Mouse (Mus musculus): ENCODE data around the gene Tinagl1. TPM values are rescaled to one million over a fixed set of nuclear protein-coding genes. Genes with fewer than 3 reads are reported as not detected.
A peak's percentile ranks its signal among the peaks of the same experiment; 100 is the strongest.

The Tinagl1 gene
- polyA plus RNA-seq, 1 experiment from 2014 or later: 7.4 TPM

DNA sequence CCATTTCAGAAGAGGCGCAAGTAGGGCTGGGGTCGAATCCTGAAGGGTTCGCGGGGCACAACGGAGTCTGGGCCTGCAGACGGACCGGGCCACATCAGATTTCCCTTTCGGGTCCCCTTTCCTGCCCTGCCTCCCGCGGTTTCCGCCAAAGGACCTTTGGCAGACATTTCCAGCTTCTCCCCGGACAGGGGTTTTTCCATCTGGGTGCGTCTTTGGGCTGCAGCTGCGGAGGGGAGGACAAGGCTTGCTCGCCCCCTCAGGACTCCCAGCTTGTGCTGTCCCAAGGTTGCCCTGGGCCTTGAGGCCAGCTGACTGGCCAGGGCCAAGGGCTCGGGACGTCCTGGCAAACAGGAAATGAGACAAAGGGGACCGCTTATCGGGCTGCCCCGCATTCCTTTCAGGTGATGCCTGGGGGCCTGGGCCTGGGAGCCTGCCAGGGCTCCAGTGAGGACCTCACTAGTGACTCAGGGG is 11.5 kb downstream of the Tinagl1 start:
- peak; percentile 39 for DNase-seq (ENCODE audit: low spot score)
- Histone ChIP-seq H3K27ac (replicated peaks) (peak overlapping the region; percentile 73), H3K4me1 (peaks cover 30% of the 10 kb centered on the region), H3K4me3 (peak overlapping the region; percentile 42), H3K9me3 (replicated peaks) (no peaks in the 10 kb centered on the region), H3K36me3 (no peaks in the 10 kb centered on the region), H3K27me3 (ENCODE audit: low read depth, poor library complexity, severe bottlenecking) (peaks cover 76% of the 10 kb centered on the region)
- WGBS: 4% methylated on average over 20 of the region's 20 CpGs

DNA sequence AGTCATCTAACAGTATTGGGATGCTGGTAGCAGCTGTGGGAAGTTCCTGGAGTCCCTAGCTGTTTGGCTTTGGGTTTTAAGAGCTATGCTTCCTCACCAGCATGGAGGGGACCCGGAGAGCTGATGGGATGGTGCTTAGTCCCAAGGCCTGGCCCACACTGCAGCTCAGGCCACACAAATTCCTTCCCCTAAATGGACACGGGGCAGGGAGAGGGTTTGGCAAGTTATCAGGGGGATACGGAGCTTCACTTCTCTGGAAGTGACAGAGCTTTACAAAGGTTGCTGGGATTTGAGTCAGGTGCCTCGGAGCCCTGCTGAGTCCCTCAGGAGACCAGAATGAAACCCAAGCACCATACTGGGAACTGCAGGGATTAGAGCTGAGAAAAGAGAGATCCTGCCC is 13.6 kb downstream of the Tinagl1 start:
- no peak overlapping the region for H3K27ac ChIP-seq (replicated peaks)
- peaks cover 16% of the 10 kb centered on the region for H3K4me1 ChIP-seq
- no peak for DNase-seq (ENCODE audit: low spot score)
- no peak overlapping the region for H3K4me3 ChIP-seq
- no peaks in the 10 kb centered on the region for H3K36me3 ChIP-seq
- 18% methylated on average over 4 of the region's 4 CpGs for WGBS
- peaks cover 61% of the 10 kb centered on the region for H3K27me3 ChIP-seq (ENCODE audit: low read depth, poor library complexity, severe bottlenecking)
- no peaks in the 10 kb centered on the region for H3K9me3 ChIP-seq (replicated peaks)

GRCm38 (mm10) chr4:130156812-130157371 is 18.0 kb downstream of the Tinagl1 start:
- Histone ChIP-seq H3K27ac (replicated peaks) (no peak overlapping the region), H3K4me3 (no peak overlapping the region), H3K4me1 (no peaks in the 10 kb centered on the region), H3K9me3 (replicated peaks) (no peaks in the 10 kb centered on the region), H3K27me3 (ENCODE audit: low read depth, poor library complexity, severe bottlenecking) (peaks cover 39% of the 10 kb centered on the region), H3K36me3 (no peaks in the 10 kb centered on the region)
- no peak for DNase-seq (ENCODE audit: low spot score)
- 82% methylated on average over 12 of the region's 12 CpGs for WGBS

DNA sequence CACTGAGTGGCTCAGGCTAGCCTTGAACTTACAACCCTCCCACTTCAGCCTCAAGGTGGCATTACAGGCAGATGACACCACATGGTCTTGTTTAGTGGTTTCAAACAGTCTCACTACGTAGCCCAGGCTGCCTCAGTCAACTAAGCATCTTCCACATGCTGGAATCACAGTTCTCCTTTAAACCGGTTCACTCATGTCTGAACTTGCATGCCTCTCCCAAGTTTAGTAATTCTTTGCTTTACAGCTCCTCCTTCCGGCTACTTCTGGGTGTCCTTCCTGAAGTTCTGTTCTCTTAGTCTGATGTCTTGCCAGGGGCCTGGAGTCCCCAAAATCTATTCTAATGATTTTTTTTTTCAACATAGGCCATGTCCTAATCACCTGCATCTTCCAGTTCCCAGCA is 20.7 kb downstream of the Tinagl1 start:
- Histone ChIP-seq H3K4me3 (no peak overlapping the region), H3K27me3 (ENCODE audit: low read depth, poor library complexity, severe bottlenecking) (peaks cover 30% of the 10 kb centered on the region), H3K36me3 (no peaks in the 10 kb centered on the region), H3K9me3 (replicated peaks) (no peaks in the 10 kb centered on the region), H3K27ac (replicated peaks) (no peak overlapping the region), H3K4me1 (no peaks in the 10 kb centered on the region)
- WGBS: 81% methylated on average over 3 of the region's 3 CpGs
- no peak for DNase-seq (ENCODE audit: low spot score)

- no peak overlapping the region for H3K4me3 ChIP-seq
- no peaks in the 10 kb centered on the region for H3K4me1 ChIP-seq
- 86% methylated on average over 10 of the region's 10 CpGs for WGBS
- no peak for DNase-seq (ENCODE audit: low spot score)
- H3K36me3 ChIP-seq: no peaks in the 10 kb centered on the region
- peaks cover 26% of the 10 kb centered on the region for H3K27me3 ChIP-seq (ENCODE audit: low read depth, poor library complexity, severe bottlenecking)
- no peaks in the 10 kb centered on the region for H3K9me3 ChIP-seq (replicated peaks)
- H3K27ac ChIP-seq (replicated peaks): no peak overlapping the region
Observed at GRCm38 (mm10) chr4:130148405-130148804, 26.5 kb downstream of the Tinagl1 start.

- H3K4me3 ChIP-seq: no peak overlapping the region
- no peaks in the 10 kb centered on the region for H3K9me3 ChIP-seq (replicated peaks)
- DNase-seq (ENCODE audit: low spot score): no peak
- WGBS: 73% methylated on average over 3 of the region's 3 CpGs
- no peaks in the 10 kb centered on the region for H3K36me3 ChIP-seq
- peaks cover 70% of the 10 kb centered on the region for H3K27me3 ChIP-seq (ENCODE audit: low read depth, poor library complexity, severe bottlenecking)
- peaks cover 28% of the 10 kb centered on the region for H3K4me1 ChIP-seq
- H3K27ac ChIP-seq (replicated peaks): peak overlapping the region; percentile 43; the same call in 1 of the 2 replicates
Observed at GRCm38 (mm10) chr4:130141786-130142185, 33.1 kb downstream of the Tinagl1 start.

GRCm38 (mm10) chr4:130140992-130141402 is 33.9 kb downstream of the Tinagl1 start:
- peaks cover 28% of the 10 kb centered on the region for H3K4me1 ChIP-seq
- no peak for DNase-seq (ENCODE audit: low spot score)

DNA sequence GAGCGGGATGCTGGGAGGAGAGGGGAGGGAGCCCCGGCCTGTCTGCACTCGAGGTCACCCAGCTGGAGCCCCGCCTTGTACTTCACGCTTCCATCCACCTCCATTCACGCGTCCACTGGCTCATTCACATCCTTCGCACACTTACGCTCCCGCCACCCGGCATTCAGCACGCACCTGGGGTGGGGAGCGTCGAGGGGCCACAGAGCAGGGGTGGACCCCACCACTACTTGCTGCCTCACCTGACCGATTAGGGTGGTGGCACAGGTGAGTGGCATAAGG is 35.8 kb downstream of the Tinagl1 start, which contains the start of gene Hcrtr1:
TSS of gene Hcrtr1 (minus strand) at position 146 of the 279 bp plus-strand sequence.
- 2% methylated on average over 15 of the region's 15 CpGs for WGBS
- DNase-seq (ENCODE audit: low spot score): no peak
- Histone ChIP-seq H3K36me3 (no peaks in the 10 kb centered on the region), H3K27ac (replicated peaks) (peak within 1 kb of the TSS; percentile 69), H3K4me1 (peaks cover 28% of the 10 kb centered on the region), H3K4me3 (peak within 1 kb of the TSS; percentile 65), H3K9me3 (replicated peaks) (no peaks in the 10 kb centered on the region), H3K27me3 (ENCODE audit: low read depth, poor library complexity, severe bottlenecking) (peaks cover 78% of the 10 kb centered on the region)

More at GRCm38 (mm10) chr4:130140992-130141402, 33.9 kb downstream of the Tinagl1 start:
- WGBS: 61% methylated on average over 9 of the region's 9 CpGs
- peaks cover 78% of the 10 kb centered on the region for H3K27me3 ChIP-seq (ENCODE audit: low read depth, poor library complexity, severe bottlenecking)
- H3K27ac ChIP-seq (replicated peaks): peak overlapping the region; percentile 43; the same call in 1 of the 2 replicates
- H3K36me3 ChIP-seq: no peaks in the 10 kb centered on the region
- no peak overlapping the region for H3K4me3 ChIP-seq
- H3K9me3 ChIP-seq (replicated peaks): no peaks in the 10 kb centered on the region

DNA sequence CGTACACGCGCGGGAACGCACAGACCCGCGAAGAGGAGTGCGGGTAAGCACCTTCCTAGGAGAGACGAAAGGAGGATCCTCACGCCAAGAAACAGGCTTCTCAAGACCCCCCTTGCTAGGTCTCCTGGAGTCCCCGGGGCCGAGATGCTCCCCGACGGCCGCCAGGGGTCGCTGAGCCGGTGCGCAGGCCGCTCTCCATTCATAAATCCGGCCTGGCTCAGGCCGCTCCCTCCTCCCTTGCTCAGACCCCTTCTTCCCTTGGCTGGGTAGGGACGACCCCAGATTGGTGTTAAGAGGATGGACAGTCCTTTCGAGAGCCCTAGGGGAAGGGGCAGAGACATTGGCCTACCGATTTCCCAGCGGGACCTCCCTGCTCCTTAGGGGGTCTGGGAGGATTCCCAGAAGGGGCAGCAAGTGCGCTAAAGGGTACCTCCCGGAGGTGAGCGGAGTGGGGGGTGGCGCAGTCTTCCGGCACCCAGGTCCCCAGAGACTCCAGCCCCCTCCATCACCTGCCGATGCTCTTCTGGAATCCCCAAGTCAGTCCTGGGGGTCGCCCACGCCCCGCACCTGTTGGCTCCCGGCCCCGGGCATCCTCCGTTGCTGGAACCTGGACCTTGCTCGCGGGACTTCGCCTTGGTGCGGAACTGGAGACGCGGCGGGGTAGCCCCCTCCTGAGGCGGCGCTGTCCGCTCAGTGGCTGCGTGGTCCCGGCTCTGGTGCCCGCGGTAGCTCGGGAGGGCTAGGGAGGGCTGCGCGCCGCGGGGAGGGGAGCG is 36.3 kb downstream of the Tinagl1 start:
- Histone ChIP-seq H3K27ac (replicated peaks) (peak overlapping the region; percentile 69), H3K4me3 (peak overlapping the region; percentile 65), H3K9me3 (replicated peaks) (no peaks in the 10 kb centered on the region), H3K4me1 (peaks cover 28% of the 10 kb centered on the region), H3K36me3 (no peaks in the 10 kb centered on the region), H3K27me3 (ENCODE audit: low read depth, poor library complexity, severe bottlenecking) (peaks cover 76% of the 10 kb centered on the region)
- under 1% methylated on average over 57 of the region's 57 CpGs for WGBS
- peak; percentile 87 for DNase-seq (ENCODE audit: low spot score)

DNA sequence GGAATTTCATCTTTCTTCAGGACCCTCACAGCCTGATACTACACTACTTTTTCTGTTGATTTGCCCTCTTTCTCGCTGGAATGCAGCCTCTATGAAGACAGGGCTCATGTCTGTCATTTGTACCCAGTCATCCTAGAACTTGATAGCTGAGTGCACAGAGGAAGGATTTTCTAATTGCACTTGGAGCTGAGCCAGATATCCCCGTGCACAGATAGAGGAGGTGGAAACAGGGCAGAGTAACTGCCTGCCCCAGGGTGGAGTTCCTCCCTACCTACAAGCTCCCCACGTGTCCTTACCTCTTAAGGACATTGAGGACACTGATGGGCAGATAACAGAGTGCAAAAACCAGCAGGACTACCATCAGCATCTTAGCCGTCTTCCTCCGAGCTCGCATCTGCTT is 41.5 kb downstream of the Tinagl1 start:
- no peak for DNase-seq (ENCODE audit: low spot score)
- Histone ChIP-seq H3K4me1 (peaks cover 8% of the 10 kb centered on the region), H3K27ac (replicated peaks) (no peak overlapping the region), H3K36me3 (no peaks in the 10 kb centered on the region), H3K27me3 (ENCODE audit: low read depth, poor library complexity, severe bottlenecking) (peaks cover 23% of the 10 kb centered on the region), H3K9me3 (replicated peaks) (no peaks in the 10 kb centered on the region), H3K4me3 (no peak overlapping the region)
- WGBS: 84% methylated on average over 6 of the region's 6 CpGs

- Histone ChIP-seq H3K36me3 (peaks cover 15% of the 10 kb centered on the region), H3K27me3 (ENCODE audit: low read depth, poor library complexity, severe bottlenecking) (peaks cover 5% of the 10 kb centered on the region), H3K9me3 (replicated peaks) (no peaks in the 10 kb centered on the region), H3K4me3 (no peak overlapping the region), H3K4me1 (0 out of 2 replicates have a peak, but pooled peaks cover 5% of the 10 kb centered on the region), H3K27ac (replicated peaks) (no peak overlapping the region)
- DNase-seq (ENCODE audit: low spot score): no peak
- 83% methylated on average over 7 of the region's 7 CpGs for WGBS
Observed at GRCm38 (mm10) chr4:130131448-130132105, 43.3 kb downstream of the Tinagl1 start.

DNA sequence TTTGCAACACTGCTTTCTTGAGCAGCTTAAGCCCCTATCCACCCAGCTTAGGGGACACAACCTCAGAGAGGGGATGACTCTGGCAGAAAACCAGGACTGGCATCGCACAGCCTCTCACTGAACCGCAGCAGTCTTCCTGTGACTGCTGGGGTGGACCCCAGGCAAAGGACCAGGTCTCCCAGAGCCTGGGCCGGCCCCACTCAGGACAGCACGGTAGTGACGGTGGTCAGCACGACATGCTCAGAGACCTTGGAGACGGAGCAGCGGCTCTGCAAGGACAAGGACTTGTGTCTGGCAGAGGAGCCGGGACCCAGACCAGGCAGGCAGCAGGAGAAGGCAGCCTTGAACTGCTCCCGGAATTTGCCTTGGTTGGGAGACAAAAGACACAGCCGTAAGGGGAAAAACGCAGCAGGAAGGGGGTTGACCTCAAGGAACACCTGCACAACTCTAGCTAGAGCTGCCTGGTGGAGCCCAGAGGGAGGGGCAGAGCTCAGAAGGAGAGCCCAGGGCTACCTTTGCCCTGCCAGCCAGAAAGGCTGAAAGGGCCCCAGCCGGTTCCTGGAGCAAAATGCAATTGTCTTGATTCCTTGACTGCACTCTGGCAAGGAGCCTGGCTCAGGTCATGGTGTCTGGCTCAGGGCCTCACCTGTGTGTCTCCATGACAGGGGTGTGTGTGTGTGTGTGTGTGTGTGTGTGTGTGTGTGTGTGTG is 44.1 kb downstream of the Tinagl1 start:
- DNase-seq (ENCODE audit: low spot score): no peak
- Histone ChIP-seq H3K4me1 (0 out of 2 replicates have a peak, but pooled peaks cover 5% of the 10 kb centered on the region), H3K9me3 (replicated peaks) (no peaks in the 10 kb centered on the region), H3K36me3 (peaks cover 23% of the 10 kb centered on the region), H3K27me3 (ENCODE audit: low read depth, poor library complexity, severe bottlenecking) (no peaks in the 10 kb centered on the region), H3K27ac (replicated peaks) (no peak overlapping the region), H3K4me3 (no peak overlapping the region)
- WGBS: 53% methylated on average over 13 of the region's 13 CpGs
